Mouse (Mus musculus): ENCODE measurements around the gene Ankrd9. TPM values are rescaled to one million over a fixed set of nuclear protein-coding genes. Genes with fewer than 3 reads are reported as not detected.

Gene Ankrd9
- total and polyA plus RNA-seq, 3 experiments = 13.8 to 26.0 TPM; not detected in 1

GRCm38 (mm10) chr12:110992128-110992553 is 13.3 kb upstream of the Ankrd9 start:
- DNase-seq (ENCODE audit: low read depth, low spot score) = peak; percentile 97
- no peaks in the 10 kb centered on the region for H3K9me3 ChIP-seq (replicated peaks; ENCODE audit: insufficient read depth, low read length)
- H3K4me3 ChIP-seq (ENCODE audit: control insufficient read depth in 1 of 2, insufficient read depth in 1 of 2, low read depth in 2 of 2, low read length in 2 of 2) = peak overlapping the region; percentile 73 to 80
- H3K27ac ChIP-seq (ENCODE audit: control insufficient read depth, low read depth, low read length) = peak overlapping the region; percentile 3
- H3K9ac ChIP-seq (ENCODE audit: control insufficient read depth, low read depth, low read length, poor library complexity, severe bottlenecking) = peak overlapping the region; percentile 78
- peaks cover 0 to 18% of the 10 kb centered on the region in 2 experiments; a peak in 2 of 4 replicates for H3K4me1 ChIP-seq (ENCODE audit: control insufficient read depth in 1 of 2, insufficient read depth in 2 of 2, low read length in 2 of 2)
- no peaks in the 10 kb centered on the region; the same call in 1 of the 2 replicates for H3K79me2 ChIP-seq (ENCODE audit: control insufficient read depth, insufficient read depth, low read length, poor library complexity)
- no peaks in the 10 kb centered on the region for H3K27me3 ChIP-seq (ENCODE audit: control insufficient read depth in 1 of 2, insufficient read depth in 2 of 2, low read length in 2 of 2)
- H3K36me3 ChIP-seq (ENCODE audit: control insufficient read depth in 1 of 2, insufficient read depth in 2 of 2, low read length in 2 of 2) = peaks cover 0 to 5% of the 10 kb centered on the region in 2 experiments; a peak in 2 of 4 replicates
- TF ChIP-seq MXI1 (IDR thresholded peaks at IDR 0.05; ENCODE audit: low read depth, low read length) (peak; percentile 66), RAD21 (IDR thresholded peaks at IDR 0.05; ENCODE audit: low read depth, low read length) (peak; percentile 60), ETS1 (IDR thresholded peaks at IDR 0.05; ENCODE audit: low read depth, low read length) (no peak; the same call in 1 of the 2 replicates), SMC3 (IDR thresholded peaks at IDR 0.05; ENCODE audit: low read depth, low read length) (peak; percentile 81), ZC3H11A (IDR thresholded peaks at IDR 0.05; ENCODE audit: low read depth, low read length) (peak; percentile 77), TBP (IDR thresholded peaks at IDR 0.05; ENCODE audit: low read depth, low read length) (no peak), SIN3A (IDR thresholded peaks at IDR 0.05; ENCODE audit: low read length) (peak; percentile 54), GABPA (IDR thresholded peaks at IDR 0.05; ENCODE audit: low read depth, low read length) (no peak), EP300 (IDR thresholded peaks at IDR 0.05; ENCODE audit: low read depth in 1 of 2, low read length in 2 of 2) (no peak), USF2 (IDR thresholded peaks at IDR 0.05; ENCODE audit: borderline replicate concordance in 1 of 2, insufficient read depth in 1 of 2, low read depth in 1 of 2, low read length in 2 of 2) (no peak), USF1 (IDR thresholded peaks at IDR 0.05; ENCODE audit: low read depth, low read length) (no peak), NELFE (IDR thresholded peaks at IDR 0.05; ENCODE audit: low read depth, low read length) (peak; percentile 18; the same call in 1 of the 2 replicates), CTCF (IDR thresholded peaks at IDR 0.05 in 2 of 3, conservative IDR thresholded peaks at IDR 0.05 in 1 of 3; ENCODE audit: control insufficient read depth in 1 of 3, insufficient read depth in 1 of 3, low read depth in 2 of 3, low read length in 3 of 3, poor library complexity in 1 of 3, severe bottlenecking in 1 of 3) (peak; percentile 59 to 95 (median 91)), UBTF (IDR thresholded peaks at IDR 0.05; ENCODE audit: borderline replicate concordance, insufficient read depth, low read depth, low read length) (no peak), CHD1 (IDR thresholded peaks at IDR 0.05; ENCODE audit: low read depth, low read length) (no peak), MEF2A (IDR thresholded peaks at IDR 0.05; ENCODE audit: extremely low read depth, insufficient replicate concordance, low read depth, low read length, poor library complexity, severe bottlenecking) (no peak), MYB (IDR thresholded peaks at IDR 0.05; ENCODE audit: low read depth, low read length) (no peak), MAFK (IDR thresholded peaks at IDR 0.05; ENCODE audit: borderline replicate concordance, low read depth, low read length) (no peak), POLR2A (IDR thresholded peaks at IDR 0.05; ENCODE audit: control insufficient read depth in 1 of 2, insufficient read depth in 1 of 2, low read depth in 1 of 2, low read length in 2 of 2, poor library complexity in 1 of 2) (0 out of 4 replicates have a peak, but pooled peaks have one; percentile 25 to 31), ELF1 (IDR thresholded peaks at IDR 0.05; ENCODE audit: low read depth, low read length) (0 out of 2 replicates have a peak, but pooled peaks have one; percentile 35), ZNF384 (IDR thresholded peaks at IDR 0.05; ENCODE audit: low read depth, low read length) (peak; percentile 32; the same call in 1 of the 2 replicates), ZMIZ1 (IDR thresholded peaks at IDR 0.05; ENCODE audit: low read depth, low read length) (no peak), RCOR1 (IDR thresholded peaks at IDR 0.05; ENCODE audit: low read depth, low read length) (no peak), JUND (IDR thresholded peaks at IDR 0.05; ENCODE audit: low read depth, low read length) (no peak), BHLHE40 (IDR thresholded peaks at IDR 0.05; ENCODE audit: borderline replicate concordance, low read depth, low read length) (no peak), KAT2A (conservative IDR thresholded peaks at IDR 0.05; ENCODE audit: low read depth, low read length) (no peak), MAZ (IDR thresholded peaks at IDR 0.05; ENCODE audit: low read depth, low read length) (no peak), E2F4 (IDR thresholded peaks at IDR 0.05; ENCODE audit: borderline replicate concordance, low read depth, low read length) (no peak), MAX (IDR thresholded peaks at IDR 0.05; ENCODE audit: low read length) (no peak), CHD2 (IDR thresholded peaks at IDR 0.05; ENCODE audit: low read length) (peak; percentile 88), NRF1 (IDR thresholded peaks at IDR 0.05; ENCODE audit: insufficient read depth, low read depth, low read length, poor library complexity, severe bottlenecking) (0 out of 2 replicates have a peak, but pooled peaks have one; percentile 3), POLR2AphosphoS5 (IDR thresholded peaks at IDR 0.05; ENCODE audit: borderline replicate concordance, low read depth, low read length) (no peak), TAL1 (IDR thresholded peaks at IDR 0.05; ENCODE audit: low read length) (no peak), ZKSCAN1 (IDR thresholded peaks at IDR 0.05; ENCODE audit: low read depth, low read length) (no peak), GATA1 (IDR thresholded peaks at IDR 0.05; ENCODE audit: low read depth, low read length) (no peak), MYC (IDR thresholded peaks at IDR 0.05; ENCODE audit: low read depth, low read length) (no peak; the same call in 1 of the 2 replicates), POLR2AphosphoS2 (IDR thresholded peaks at IDR 0.05; ENCODE audit: low read length) (no peak)
